Mouse (Mus musculus) frontal cortex, postnatal 10 days (tissue): ENCODE measurements around the gene Gsdma2.

Experiments
- DNase-seq, 2 experiments: peaks; one replicate each; pipeline ENCODE4 v3.0.0; 2022; ENCODE audit warnings: low spot score in 2 of 2, mixed read lengths in 1 of 2

Gene Gsdma2

DNA sequence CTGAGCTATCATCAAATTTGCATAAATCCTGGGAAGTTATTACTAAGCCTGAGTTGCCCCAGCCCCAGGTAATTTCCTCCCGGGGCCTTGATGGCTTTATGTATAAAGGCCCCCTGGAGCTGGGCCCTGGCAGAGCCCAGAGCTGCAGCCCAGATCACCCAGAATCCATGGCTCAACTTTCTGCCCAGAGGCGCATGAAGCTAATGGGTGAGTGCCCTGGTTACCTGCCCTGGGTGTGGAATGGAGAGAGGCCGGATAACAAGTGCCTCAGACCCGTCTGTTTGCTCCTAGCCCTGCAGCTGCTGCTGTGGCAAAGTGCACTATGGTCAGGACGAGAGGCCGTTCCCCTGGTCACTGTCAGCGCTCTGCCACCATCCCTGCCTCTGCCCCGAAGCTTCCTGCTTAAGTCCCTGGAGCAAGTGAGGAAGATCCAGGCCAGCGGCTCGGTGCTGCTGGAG lies 54.7 kb downstream of the Gsdma2 start, which contains the start of gene Csf3:
TSS of gene Csf3 (plus strand) at position 51 of the 458 bp plus-strand sequence.
- no peak for DNase-seq

DNA sequence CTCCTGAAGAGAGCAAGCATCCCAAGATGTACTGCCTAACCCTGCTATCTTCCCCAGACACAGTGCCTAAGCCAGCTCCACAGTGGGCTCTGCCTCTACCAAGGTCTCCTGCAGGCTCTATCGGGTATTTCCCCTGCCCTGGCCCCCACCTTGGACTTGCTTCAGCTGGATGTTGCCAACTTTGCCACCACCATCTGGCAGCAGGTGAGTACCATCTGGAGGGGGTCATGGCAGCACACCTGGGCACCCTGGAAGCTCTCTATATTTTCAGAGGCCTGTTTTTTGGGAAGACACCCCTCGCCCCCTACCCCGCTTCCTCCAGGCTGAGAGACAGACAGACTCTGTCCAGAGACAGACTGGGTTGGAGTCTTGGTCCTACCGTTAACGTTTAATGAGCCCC lies 55.8 kb downstream of the Gsdma2 start:
- no peak for DNase-seq

DNA sequence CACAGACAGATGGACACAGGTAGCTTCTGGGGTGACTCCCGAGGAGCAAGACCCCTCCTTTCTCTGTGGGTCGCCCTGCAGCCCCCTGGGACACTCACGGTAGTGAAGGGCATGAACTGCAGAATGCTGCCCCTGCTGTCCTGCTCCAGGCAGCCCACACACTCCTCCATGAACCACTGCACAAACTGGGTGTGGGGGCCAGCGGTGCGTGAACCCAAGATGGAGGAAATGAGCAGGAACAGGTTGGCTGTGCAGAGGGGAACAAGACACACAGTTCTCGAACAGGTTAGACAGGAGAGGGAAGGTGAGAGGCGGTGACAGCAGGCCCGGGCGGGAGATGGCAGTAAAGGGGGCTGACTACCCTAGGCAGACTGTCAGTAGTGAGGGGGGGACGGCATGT lies 58.5 kb downstream of the Gsdma2 start:
- no peak for DNase-seq
